Mouse (Mus musculus): ENCODE measurements around the gene Tcp10c. TPM values are rescaled to one million over a fixed set of nuclear protein-coding genes. Genes with fewer than 3 reads are reported as not detected.
A peak's percentile ranks its signal among the peaks of the same experiment; 100 is the strongest.
"Not testable (repeated sequence)": the region's sequence is repeated elsewhere in the genome, so short reads cannot be mapped to it uniquely, and the experiment has no call there.

Gene Tcp10c
- polyA plus RNA-seq (2014; fragmentation: Nextera tagmentation; extraction: Ambion mirVana): not detected in 2 replicates

GRCm38 (mm10) chr17:13354521-13354920 lies at the start of gene Tcp10c:
Gene Tcp10c, plus strand, starts transcription at chr17:13354572.
- H3K4me1 ChIP-seq (ENCODE audit: control insufficient read depth, insufficient read depth, low read length); H3K4me2 ChIP-seq (ENCODE audit: low read depth, low read length); H3K9ac ChIP-seq (replicated peaks; ENCODE audit: low read depth, low read length); ATAC-seq (ENCODE audit: low read depth); H3K27ac ChIP-seq (ENCODE audit: low read depth, low read length); H3K36me3 ChIP-seq (ENCODE audit: control insufficient read depth, insufficient read depth, low read length); H3K27me3 ChIP-seq (ENCODE audit: control insufficient read depth, insufficient read depth, low read length); H3K4me3 ChIP-seq (ENCODE audit: low read depth, low read length); H3K9me3 ChIP-seq (ENCODE audit: control insufficient read depth, low read length): not testable (repeated sequence)
- WGBS: 86% methylated on average over 4 of the region's 4 CpGs

GRCm38 (mm10) chr17:13307852-13308251 lies 46.5 kb upstream of the Tcp10c start:
- not testable (repeated sequence) for H3K27me3 ChIP-seq (ENCODE audit: control insufficient read depth, insufficient read depth, low read length); H3K4me2 ChIP-seq (ENCODE audit: low read depth, low read length); H3K4me3 ChIP-seq (ENCODE audit: low read depth, low read length); H3K36me3 ChIP-seq (ENCODE audit: control insufficient read depth, insufficient read depth, low read length); H3K27ac ChIP-seq (ENCODE audit: low read depth, low read length); H3K4me1 ChIP-seq (ENCODE audit: control insufficient read depth, insufficient read depth, low read length); ATAC-seq (ENCODE audit: low read depth); H3K9ac ChIP-seq (replicated peaks; ENCODE audit: low read depth, low read length)
- WGBS: 85% methylated on average over 5 of the region's 6 CpGs
- peaks cover 16% of the 10 kb centered on the region for H3K9me3 ChIP-seq (ENCODE audit: control insufficient read depth, low read length)

GRCm38 (mm10) chr17:13308344-13308743 lies 46.0 kb upstream of the Tcp10c start:
- WGBS: 87% methylated on average over 5 of the region's 5 CpGs
- ATAC-seq (ENCODE audit: low read depth): 0 out of 2 replicates have a peak, but pooled peaks have one; percentile 47
- not testable (repeated sequence) for H3K4me2 ChIP-seq (ENCODE audit: low read depth, low read length); H3K36me3 ChIP-seq (ENCODE audit: control insufficient read depth, insufficient read depth, low read length); H3K27me3 ChIP-seq (ENCODE audit: control insufficient read depth, insufficient read depth, low read length); H3K9ac ChIP-seq (replicated peaks; ENCODE audit: low read depth, low read length); H3K4me3 ChIP-seq (ENCODE audit: low read depth, low read length); H3K27ac ChIP-seq (ENCODE audit: low read depth, low read length); H3K4me1 ChIP-seq (ENCODE audit: control insufficient read depth, insufficient read depth, low read length)
- H3K9me3 ChIP-seq (ENCODE audit: control insufficient read depth, low read length): peaks cover 16% of the 10 kb centered on the region

- H3K4me3 ChIP-seq (ENCODE audit: low read depth, low read length); H3K27ac ChIP-seq (ENCODE audit: low read depth, low read length); H3K27me3 ChIP-seq (ENCODE audit: control insufficient read depth, insufficient read depth, low read length); H3K4me2 ChIP-seq (ENCODE audit: low read depth, low read length); H3K4me1 ChIP-seq (ENCODE audit: control insufficient read depth, insufficient read depth, low read length); ATAC-seq (ENCODE audit: low read depth); H3K36me3 ChIP-seq (ENCODE audit: control insufficient read depth, insufficient read depth, low read length); H3K9ac ChIP-seq (replicated peaks; ENCODE audit: low read depth, low read length): not testable (repeated sequence)
- 92% methylated on average over 4 of the region's 4 CpGs for WGBS
- peaks cover 16% of the 10 kb centered on the region for H3K9me3 ChIP-seq (ENCODE audit: control insufficient read depth, low read length)
Measured at GRCm38 (mm10) chr17:13308746-13309145, 45.6 kb upstream of the Tcp10c start.

GRCm38 (mm10) chr17:13309182-13309631 lies 45.2 kb upstream of the Tcp10c start:
- not testable (repeated sequence) for H3K27me3 ChIP-seq (ENCODE audit: control insufficient read depth, insufficient read depth, low read length); H3K4me1 ChIP-seq (ENCODE audit: control insufficient read depth, insufficient read depth, low read length); ATAC-seq (ENCODE audit: low read depth); H3K9ac ChIP-seq (replicated peaks; ENCODE audit: low read depth, low read length); H3K36me3 ChIP-seq (ENCODE audit: control insufficient read depth, insufficient read depth, low read length); H3K4me2 ChIP-seq (ENCODE audit: low read depth, low read length); H3K4me3 ChIP-seq (ENCODE audit: low read depth, low read length); H3K27ac ChIP-seq (ENCODE audit: low read depth, low read length)
- H3K9me3 ChIP-seq (ENCODE audit: control insufficient read depth, low read length): peaks cover 16% of the 10 kb centered on the region
- 93% methylated on average over 10 of the region's 10 CpGs for WGBS

- H3K27ac ChIP-seq (ENCODE audit: low read depth, low read length); H3K27me3 ChIP-seq (ENCODE audit: control insufficient read depth, insufficient read depth, low read length); H3K4me3 ChIP-seq (ENCODE audit: low read depth, low read length); H3K9ac ChIP-seq (replicated peaks; ENCODE audit: low read depth, low read length); H3K36me3 ChIP-seq (ENCODE audit: control insufficient read depth, insufficient read depth, low read length); ATAC-seq (ENCODE audit: low read depth); H3K4me2 ChIP-seq (ENCODE audit: low read depth, low read length); H3K4me1 ChIP-seq (ENCODE audit: control insufficient read depth, insufficient read depth, low read length); H3K9me3 ChIP-seq (ENCODE audit: control insufficient read depth, low read length): not testable (repeated sequence)
- WGBS: 86% methylated on average over 4 of the region's 4 CpGs
Measured at GRCm38 (mm10) chr17:13329967-13330366, 24.4 kb upstream of the Tcp10c start.

GRCm38 (mm10) chr17:13331179-13331578 lies 23.2 kb upstream of the Tcp10c start:
- not testable (repeated sequence) for H3K4me3 ChIP-seq (ENCODE audit: low read depth, low read length); ATAC-seq (ENCODE audit: low read depth); H3K27ac ChIP-seq (ENCODE audit: low read depth, low read length); H3K4me1 ChIP-seq (ENCODE audit: control insufficient read depth, insufficient read depth, low read length); H3K9ac ChIP-seq (replicated peaks; ENCODE audit: low read depth, low read length); H3K9me3 ChIP-seq (ENCODE audit: control insufficient read depth, low read length); H3K4me2 ChIP-seq (ENCODE audit: low read depth, low read length); H3K36me3 ChIP-seq (ENCODE audit: control insufficient read depth, insufficient read depth, low read length); H3K27me3 ChIP-seq (ENCODE audit: control insufficient read depth, insufficient read depth, low read length)
- 80% methylated on average over 3 of the region's 4 CpGs for WGBS

GRCm38 (mm10) chr17:13332496-13332895 lies 21.9 kb upstream of the Tcp10c start:
- not testable (repeated sequence) for H3K4me2 ChIP-seq (ENCODE audit: low read depth, low read length); ATAC-seq (ENCODE audit: low read depth); H3K4me1 ChIP-seq (ENCODE audit: control insufficient read depth, insufficient read depth, low read length); H3K9me3 ChIP-seq (ENCODE audit: control insufficient read depth, low read length); H3K4me3 ChIP-seq (ENCODE audit: low read depth, low read length); H3K27ac ChIP-seq (ENCODE audit: low read depth, low read length); H3K27me3 ChIP-seq (ENCODE audit: control insufficient read depth, insufficient read depth, low read length); H3K9ac ChIP-seq (replicated peaks; ENCODE audit: low read depth, low read length); H3K36me3 ChIP-seq (ENCODE audit: control insufficient read depth, insufficient read depth, low read length)
- 92% methylated on average over 8 of the region's 8 CpGs for WGBS

GRCm38 (mm10) chr17:13336979-13337749 lies 17.2 kb upstream of the Tcp10c start:
- not testable (repeated sequence) for H3K9ac ChIP-seq (replicated peaks; ENCODE audit: low read depth, low read length); H3K4me2 ChIP-seq (ENCODE audit: low read depth, low read length); H3K4me3 ChIP-seq (ENCODE audit: low read depth, low read length); H3K27me3 ChIP-seq (ENCODE audit: control insufficient read depth, insufficient read depth, low read length); H3K9me3 ChIP-seq (ENCODE audit: control insufficient read depth, low read length); H3K36me3 ChIP-seq (ENCODE audit: control insufficient read depth, insufficient read depth, low read length); H3K4me1 ChIP-seq (ENCODE audit: control insufficient read depth, insufficient read depth, low read length); H3K27ac ChIP-seq (ENCODE audit: low read depth, low read length)
- ATAC-seq (ENCODE audit: low read depth): peak; percentile 90
- WGBS: 68% methylated on average over 9 of the region's 9 CpGs
